Mouse (Mus musculus) neutrophil, adult 5-6 weeks (primary cell): ENCODE data around the gene Rftn1. TPM values are rescaled to one million over a fixed set of nuclear protein-coding genes. Genes with fewer than 3 reads are reported as not detected.

Source experiments
- ATAC-seq: fragments of 151-379, 151-347 bp; 2 replicates; pipeline ENCODE4 v1.8.0; 2017; ENCODE audit warnings: mild to moderate bottlenecking, moderate TSS enrichment; ENCODE audit not compliant: insufficient number of reproducible peaks, poor library complexity, low FRiP score, severe bottlenecking; ENCODE audit errors: extremely low read depth
- total RNA-seq: library from RNA; stranded (forward); fragments of 200-1000 nt; gene quantifications from 2 replicates; pipeline ENCODE4 v1.2.3, GENCODE M21; 2017

Gene Rftn1
- total RNA-seq, 1 experiment from 2014 or later: 63.0 TPM

DNA sequence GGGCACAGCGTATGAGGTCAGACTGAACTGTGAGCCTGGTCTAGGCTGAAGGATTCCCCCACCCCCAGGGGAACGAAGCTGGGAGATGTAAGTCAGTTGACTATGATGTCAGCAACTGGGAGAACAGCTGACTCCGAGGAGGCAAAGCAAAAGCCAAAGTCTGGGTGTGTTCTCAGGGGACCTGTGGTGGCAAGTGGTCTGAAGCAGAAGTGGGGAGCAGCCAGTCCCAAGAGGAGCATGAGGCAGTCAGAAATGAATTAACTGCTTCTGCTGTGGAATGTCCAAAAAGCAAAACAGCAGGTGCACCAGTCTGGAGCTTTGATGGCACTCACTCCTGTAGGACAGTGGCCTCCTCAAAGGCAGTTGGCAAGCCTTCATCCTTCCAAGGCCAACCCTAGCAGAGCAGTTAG lies 7.9 kb downstream of the Rftn1 start:
- ATAC-seq: peak; percentile 69

- ATAC-seq: peak; percentile 53; the same call in 1 of the 2 replicates
Measured at GRCm38 (mm10) chr17:50180899-50181570, 9.4 kb downstream of the Rftn1 start.

- ATAC-seq: no peak
Measured at GRCm38 (mm10) chr17:50173776-50174175, 16.7 kb downstream of the Rftn1 start.

GRCm38 (mm10) chr17:50173368-50173767 lies 17.1 kb downstream of the Rftn1 start:
- peak; percentile 69 for ATAC-seq

DNA sequence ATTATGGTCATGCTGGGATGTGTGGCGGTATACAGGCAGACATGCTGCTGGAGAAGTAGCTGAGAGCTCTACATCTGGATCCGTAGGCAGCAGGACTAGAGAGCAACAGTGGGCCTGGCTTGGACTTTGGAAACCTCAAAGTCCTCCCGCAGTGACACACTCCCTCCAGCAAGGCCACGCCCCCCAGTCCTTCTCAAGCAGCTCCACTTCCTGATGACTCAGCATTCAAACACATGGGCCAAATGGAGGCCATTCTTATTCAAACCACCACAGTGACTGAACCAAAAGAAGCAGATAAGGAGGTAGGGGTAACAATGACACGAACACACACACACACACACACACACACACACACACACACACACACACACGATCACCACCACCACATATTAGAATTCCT lies 17.7 kb downstream of the Rftn1 start:
- ATAC-seq: no peak

DNA sequence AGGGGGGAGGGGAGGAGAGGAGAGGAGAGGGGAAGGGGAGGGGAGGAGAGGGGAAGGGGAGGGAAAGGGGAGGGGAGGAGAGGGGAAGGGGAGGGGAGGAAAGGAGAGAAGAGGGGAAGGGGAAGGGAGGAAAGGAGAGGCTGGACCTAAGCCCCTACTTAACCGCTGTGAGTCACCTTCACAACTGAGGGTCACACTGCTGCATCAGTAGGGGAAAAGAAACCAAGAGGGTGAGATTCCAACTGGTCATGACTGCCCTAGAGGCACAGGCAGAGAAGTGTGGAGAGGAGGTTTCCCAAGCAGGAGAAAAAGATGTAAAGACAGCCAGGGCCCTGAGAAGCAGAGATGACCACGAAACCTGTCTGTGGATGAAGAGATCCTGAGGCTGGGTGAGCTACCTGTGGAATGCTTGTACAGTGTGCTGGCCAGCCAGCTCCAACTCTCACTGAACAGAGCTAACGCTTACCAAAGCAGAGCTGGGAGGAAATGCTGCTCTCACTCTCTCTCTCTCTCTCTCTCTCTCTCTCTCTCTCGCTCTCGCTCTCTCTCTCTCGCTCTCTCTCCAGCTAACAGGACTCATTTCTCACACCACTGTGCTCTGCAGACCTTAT lies 19.4 kb downstream of the Rftn1 start:
- ATAC-seq: no peak

DNA sequence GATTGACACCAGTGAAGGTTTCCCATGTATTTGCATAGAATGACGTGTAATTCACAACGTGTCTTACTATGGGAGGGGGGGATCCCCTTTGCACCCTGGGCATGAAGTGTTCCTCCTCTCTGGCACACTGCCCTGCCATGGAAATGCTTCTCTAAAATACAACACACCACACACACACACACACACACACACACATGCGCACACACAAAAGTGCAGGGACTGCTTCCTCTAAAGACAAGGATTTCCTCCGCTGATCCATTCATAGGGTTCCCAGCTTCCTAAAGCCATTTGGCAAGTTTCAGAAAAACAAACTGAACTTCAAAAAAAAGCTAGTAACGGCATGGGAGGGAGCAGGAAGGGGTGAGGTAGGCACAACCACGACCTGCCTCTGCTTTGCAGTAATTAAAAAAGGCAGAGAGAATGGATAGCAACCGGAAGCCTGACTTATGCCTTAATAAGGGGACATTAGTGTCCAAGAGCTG lies 20.5 kb downstream of the Rftn1 start:
- peak; percentile 62 for ATAC-seq

GRCm38 (mm10) chr17:50160904-50161805 lies 29.3 kb downstream of the Rftn1 start:
- no peak for ATAC-seq

GRCm38 (mm10) chr17:50160357-50160756 lies 30.1 kb downstream of the Rftn1 start:
- ATAC-seq: no peak

- no peak for ATAC-seq
Measured at GRCm38 (mm10) chr17:50159816-50160215, 30.7 kb downstream of the Rftn1 start.

DNA sequence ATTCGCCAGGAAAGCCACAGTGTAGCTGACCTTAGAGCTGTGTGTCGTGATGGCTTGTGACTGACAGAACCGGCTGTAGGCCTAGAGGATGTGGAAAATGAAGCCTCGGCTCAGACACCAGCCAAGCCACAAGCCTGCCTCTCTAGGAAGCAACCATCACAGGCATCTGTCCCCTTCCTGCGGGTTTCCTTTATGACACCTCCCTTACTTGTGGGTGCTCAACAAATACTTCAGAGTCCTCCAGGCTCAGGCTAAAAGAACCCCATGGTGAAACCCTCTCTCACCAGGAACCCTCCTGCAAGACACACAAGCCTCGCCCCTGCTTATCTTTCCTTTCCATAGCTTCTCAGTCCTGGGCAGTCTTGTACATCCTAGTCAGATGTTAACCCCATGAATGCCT lies 31.9 kb downstream of the Rftn1 start:
- ATAC-seq: peak; percentile 13; the same call in 1 of the 2 replicates

DNA sequence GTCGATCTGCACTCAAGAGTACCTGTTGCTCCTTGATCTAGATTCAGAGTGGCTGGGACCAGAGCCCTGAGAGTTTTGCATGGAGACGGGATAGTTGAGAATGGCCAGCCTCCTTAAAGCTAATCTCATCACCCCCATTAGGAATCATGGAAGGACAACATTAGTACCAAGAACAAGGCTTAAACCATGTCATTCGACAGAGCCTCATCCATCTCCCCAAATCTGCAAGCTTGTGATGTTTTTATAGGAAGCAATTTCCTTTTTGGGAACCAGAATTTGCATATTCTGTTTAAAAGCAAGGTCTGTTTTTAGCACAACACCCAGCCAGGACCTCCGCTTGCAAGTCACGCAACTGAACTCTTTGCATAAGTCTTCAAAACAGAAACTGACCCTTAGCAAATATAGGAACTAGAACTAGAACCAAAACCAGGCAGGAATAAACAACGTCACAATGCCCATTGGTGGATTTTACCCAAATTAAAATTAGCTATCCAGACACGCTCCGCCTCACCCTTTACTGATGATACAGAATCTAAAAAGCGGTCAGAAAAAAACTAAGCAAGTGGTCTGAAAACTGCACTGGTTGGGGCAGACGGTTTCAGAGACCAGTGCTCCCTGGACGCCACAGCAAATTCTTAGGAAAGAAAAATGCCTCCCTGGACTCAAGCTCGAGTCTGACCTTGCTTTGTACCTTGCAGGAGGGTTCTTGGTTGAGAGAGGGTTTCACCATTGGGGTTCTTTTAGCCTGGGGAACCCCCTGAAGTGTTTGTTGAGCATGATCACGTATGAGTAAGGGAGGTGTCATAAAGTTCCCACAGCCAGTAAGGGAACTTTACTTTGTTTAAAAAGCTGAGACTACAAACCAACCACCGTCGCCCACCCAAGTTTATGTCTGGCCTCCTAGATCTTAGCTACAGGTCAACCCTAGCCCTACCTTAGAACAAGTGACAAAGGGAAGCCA lies 33.0 kb downstream of the Rftn1 start:
- peak; percentile 70 for ATAC-seq

- ATAC-seq: no peak
Measured at GRCm38 (mm10) chr17:50152085-50152484, 38.4 kb downstream of the Rftn1 start.

- ATAC-seq: no peak
Measured at GRCm38 (mm10) chr17:50151208-50151723, 39.2 kb downstream of the Rftn1 start.

DNA sequence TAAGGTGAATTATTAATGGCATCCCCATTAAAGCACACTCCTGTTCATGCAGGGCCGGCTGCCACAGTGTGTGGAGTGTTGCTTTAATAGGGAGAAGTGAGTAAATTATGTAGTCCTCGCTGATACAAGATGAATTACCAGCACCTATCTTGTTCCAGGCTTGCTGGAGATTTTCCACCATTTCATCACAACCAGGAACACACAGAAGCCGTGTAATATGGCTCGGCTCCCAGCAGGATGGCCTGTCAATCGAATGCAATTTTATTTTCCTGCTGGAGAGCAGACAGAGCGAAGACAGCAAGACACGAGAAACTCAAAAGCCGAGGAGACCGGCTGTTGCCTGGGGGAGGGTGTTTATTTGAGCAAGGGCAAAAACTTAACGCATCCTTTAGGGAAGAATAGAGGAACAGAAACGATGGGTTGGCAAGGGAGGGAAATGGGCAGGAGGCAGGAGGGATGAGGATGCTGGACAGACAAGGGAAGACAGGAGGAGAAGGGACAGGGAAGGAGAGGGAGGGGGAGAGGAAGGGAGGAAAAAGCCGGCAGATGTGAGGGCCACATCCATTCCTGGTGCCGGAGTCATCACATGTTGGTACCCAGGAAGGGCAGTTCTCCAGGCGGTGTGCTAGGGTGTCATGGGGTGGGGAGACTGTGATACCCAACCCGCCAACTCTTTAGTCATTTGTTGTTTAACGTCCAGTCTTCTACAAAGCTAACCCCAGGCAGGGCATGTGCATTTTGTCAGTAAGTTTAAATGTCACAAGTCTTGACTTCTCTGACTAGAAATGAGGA lies 39.9 kb downstream of the Rftn1 start:
- ATAC-seq: no peak

GRCm38 (mm10) chr17:50149690-50150210 lies 40.7 kb downstream of the Rftn1 start:
- no peak for ATAC-seq

- no peak for ATAC-seq
Measured at GRCm38 (mm10) chr17:50147831-50148587, 42.5 kb downstream of the Rftn1 start.
